Mouse (Mus musculus) spleen, adult 2 months (tissue): ENCODE results near the gene Dnajc24. TPM values are rescaled to one million over a fixed set of nuclear protein-coding genes. Genes with fewer than 3 reads are reported as not detected.

Experiments
- DNase-seq, 2 experiments: peaks; one replicate each; pipeline versions ENCODE4 v3.0.0 to v3.0.0-alpha.2; 2012 to 2021; ENCODE audit warnings: low spot score in 2 of 2, low read depth in 1 of 2
- H3K27ac ChIP-seq: fragments of 200-500 bp; 2 replicates; pipeline ENCODE4 v1.5.1; 2012; ENCODE audit warnings: low read length, inconsistent platforms; ENCODE audit not compliant: insufficient read depth
- H3K27me3 ChIP-seq: fragments of 200-500 bp; 2 replicates; pipeline ENCODE4 v1.6.1; 2012; ENCODE audit warnings: mild to moderate bottlenecking, moderate library complexity, low read length, inconsistent platforms; ENCODE audit not compliant: control insufficient read depth, insufficient read depth
- H3K36me3 ChIP-seq: fragments of 200-500 bp; 2 replicates; pipeline ENCODE4 v1.6.1; 2012; ENCODE audit warnings: mild to moderate bottlenecking, low read length, inconsistent platforms; ENCODE audit not compliant: control insufficient read depth, insufficient read depth
- H3K4me1 ChIP-seq: fragments of 200-500 bp; 2 replicates; pipeline ENCODE4 v1.6.1; 2011; ENCODE audit warnings: inconsistent platforms; ENCODE audit not compliant: control insufficient read depth, insufficient read depth, insufficient read length
- H3K4me3 ChIP-seq: fragments of 200-500 bp; 2 replicates; pipeline ENCODE4 v1.5.1; 2011; ENCODE audit warnings: mild to moderate bottlenecking, inconsistent platforms; ENCODE audit not compliant: insufficient read depth, insufficient read length; ENCODE audit errors: extremely low read depth
- CTCF ChIP-seq: fragments of 200-500 bp; IDR thresholded peaks from 2 replicates; pipeline ENCODE4 v1.5.1; 2011; ENCODE audit warnings: mild to moderate bottlenecking, inconsistent platforms; ENCODE audit not compliant: insufficient read depth, insufficient read length, insufficient replicate concordance; ENCODE audit errors: extremely low read depth
- POLR2A ChIP-seq: fragments of 200-500 bp; IDR thresholded peaks from 2 replicates; pipeline ENCODE4 v1.6.1; 2011; ENCODE audit warnings: low read depth, low read length, inconsistent platforms
- WGBS: fragments of 180-500 bp; shearing (Covaris S2); methylation state at CpG from one replicate; pipeline ENCODE4 v1.1.7; 2018; 5-methylcytosine and 5-hydroxymethylcytosine counted together
- polyA plus RNA-seq: library from polyadenylated mRNA; depleted of rRNA; stranded (reverse); fragments of >200 nt; gene quantifications from 2 replicates; pipeline ENCODE4 v1.2.3, GENCODE M21; 2012

Gene Dnajc24
- polyA plus RNA-seq, 1 experiment, result 7.2 TPM

DNA sequence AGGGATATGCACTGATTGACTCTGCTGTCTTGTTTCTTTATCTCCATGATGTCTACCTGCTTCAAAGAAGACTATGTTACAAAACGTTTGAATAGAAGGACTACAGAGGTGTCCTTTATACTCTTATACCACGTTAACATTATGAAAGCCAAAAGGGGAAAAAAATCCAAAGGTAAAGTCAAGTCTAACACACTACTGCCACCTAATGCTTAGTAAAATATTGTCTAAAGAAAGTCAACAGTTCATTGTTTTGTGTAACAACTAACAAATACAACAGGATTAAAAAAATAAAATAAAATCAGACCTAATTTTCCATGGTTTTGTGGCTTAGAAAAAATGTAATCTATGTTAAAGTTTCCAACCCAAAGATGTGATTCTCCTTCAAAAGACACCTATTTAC is 15.3 kb downstream of the Dnajc24 start:
- Histone ChIP-seq H3K36me3 (no peaks in the 10 kb centered on the region), H3K4me3 (no peak overlapping the region), H3K4me1 (no peaks in the 10 kb centered on the region), H3K27ac (no peak overlapping the region), H3K27me3 (no peaks in the 10 kb centered on the region)
- no peak for DNase-seq
- 49% methylated on average over 2 of the region's 2 CpGs for WGBS
- no peak for TF ChIP-seq CTCF

DNA sequence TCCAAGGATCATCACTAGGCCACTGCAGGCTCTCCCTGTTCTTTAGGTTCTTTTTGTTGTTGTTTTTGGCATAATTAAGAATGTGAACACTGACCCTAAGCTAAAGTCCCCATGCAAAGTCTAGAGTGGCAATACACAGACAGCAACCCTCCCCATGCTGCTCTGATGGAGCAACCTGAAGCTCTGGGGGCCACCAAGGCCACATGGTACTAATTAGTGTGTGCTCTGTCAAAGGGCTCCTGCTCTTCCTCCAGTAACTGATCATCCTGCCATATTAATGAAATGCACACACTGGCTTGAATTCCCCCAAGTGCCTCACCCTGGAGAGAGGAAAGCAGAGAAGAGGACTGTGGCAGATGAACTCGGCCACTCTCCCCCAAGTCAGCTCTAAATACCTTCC is 16.2 kb downstream of the Dnajc24 start:
- Histone ChIP-seq H3K4me1 (no peaks in the 10 kb centered on the region), H3K27ac (no peak overlapping the region), H3K36me3 (no peaks in the 10 kb centered on the region), H3K27me3 (no peaks in the 10 kb centered on the region), H3K4me3 (no peak overlapping the region)
- TF ChIP-seq CTCF, result no peak
- no peak for TF ChIP-seq POLR2A
- no peak for DNase-seq
- 91% methylated on average over 1 of the region's 1 CpGs for WGBS

DNA sequence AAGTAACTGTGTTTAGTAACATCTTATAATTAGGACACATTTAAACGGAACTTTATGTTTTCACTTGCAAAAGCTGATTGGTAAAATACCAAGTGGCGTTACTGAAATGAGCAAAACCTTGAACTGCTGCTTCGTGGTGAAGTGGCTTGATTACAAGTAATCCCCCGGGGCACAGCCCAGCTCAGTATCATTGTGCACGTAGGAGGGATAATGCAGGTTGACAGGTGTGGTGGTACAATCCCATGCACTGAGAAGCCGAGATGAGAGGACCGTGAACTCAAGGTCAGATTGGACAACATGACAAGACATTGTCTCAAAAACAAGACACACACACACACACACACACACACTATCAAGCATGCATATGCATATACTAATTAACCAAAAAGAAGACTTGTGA is 18.1 kb downstream of the Dnajc24 start:
- DNase-seq, result no peak
- TF ChIP-seq CTCF (no peak), POLR2A (no peak)
- no peak overlapping the region for H3K4me3 ChIP-seq
- H3K27me3 ChIP-seq, result no peaks in the 10 kb centered on the region
- 89% methylated on average over 7 of the region's 7 CpGs for WGBS
- no peaks in the 10 kb centered on the region for H3K36me3 ChIP-seq
- H3K4me1 ChIP-seq, result no peaks in the 10 kb centered on the region
- H3K27ac ChIP-seq, result no peak overlapping the region

DNA sequence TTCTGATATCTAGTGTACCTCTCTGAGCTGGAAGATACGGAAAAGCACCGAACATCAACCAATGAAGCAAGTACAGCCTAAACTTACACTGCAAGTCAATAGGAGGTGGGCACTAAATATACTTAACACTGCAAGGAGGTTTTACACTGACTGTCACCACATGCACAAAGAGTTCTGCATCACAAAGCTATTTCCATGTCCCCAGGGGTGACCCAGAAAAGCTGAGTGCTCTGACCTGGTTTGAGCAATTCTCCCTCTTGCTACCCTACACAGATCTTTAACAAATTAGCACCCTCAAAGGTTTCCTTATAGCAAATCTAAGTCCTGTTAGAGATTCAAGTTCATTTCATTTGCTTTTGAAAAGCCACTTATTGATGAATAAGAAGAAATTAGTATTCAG is 25.3 kb downstream of the Dnajc24 start:
- no peak for DNase-seq
- H3K36me3 ChIP-seq, result no peaks in the 10 kb centered on the region
- no peak overlapping the region for H3K4me3 ChIP-seq
- TF ChIP-seq POLR2A, result no peak
- TF ChIP-seq CTCF, result no peak
- WGBS, result 97% methylated on average over 2 of the region's 2 CpGs
- H3K27me3 ChIP-seq, result no peaks in the 10 kb centered on the region
- no peak overlapping the region for H3K27ac ChIP-seq
- no peaks in the 10 kb centered on the region for H3K4me1 ChIP-seq

DNA sequence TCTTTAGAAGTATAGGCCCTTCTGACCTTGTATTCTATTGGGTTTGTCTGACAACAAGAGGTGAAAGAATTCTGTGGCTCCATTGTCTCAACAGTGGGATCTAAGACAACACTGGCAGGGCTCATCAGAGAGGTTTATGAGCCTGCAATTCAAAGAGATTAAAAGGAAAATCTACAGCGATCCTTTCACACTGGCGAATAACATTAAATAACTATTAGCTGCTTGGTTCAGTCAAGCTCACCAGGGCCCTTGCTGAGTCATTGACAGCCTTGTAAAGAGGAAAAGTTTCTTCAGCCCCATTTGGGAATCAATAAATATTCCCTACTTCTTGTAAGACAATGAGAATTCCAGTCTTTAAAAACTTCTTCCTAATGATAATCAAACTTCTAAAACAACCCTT is 29.4 kb downstream of the Dnajc24 start:
- no peak overlapping the region for H3K4me3 ChIP-seq
- H3K36me3 ChIP-seq, result no peaks in the 10 kb centered on the region
- no peak overlapping the region for H3K27ac ChIP-seq
- H3K27me3 ChIP-seq, result no peaks in the 10 kb centered on the region
- TF ChIP-seq CTCF (no peak), POLR2A (no peak)
- no peak for DNase-seq
- 84% methylated on average over 2 of the region's 2 CpGs for WGBS
- H3K4me1 ChIP-seq, result no peaks in the 10 kb centered on the region

DNA sequence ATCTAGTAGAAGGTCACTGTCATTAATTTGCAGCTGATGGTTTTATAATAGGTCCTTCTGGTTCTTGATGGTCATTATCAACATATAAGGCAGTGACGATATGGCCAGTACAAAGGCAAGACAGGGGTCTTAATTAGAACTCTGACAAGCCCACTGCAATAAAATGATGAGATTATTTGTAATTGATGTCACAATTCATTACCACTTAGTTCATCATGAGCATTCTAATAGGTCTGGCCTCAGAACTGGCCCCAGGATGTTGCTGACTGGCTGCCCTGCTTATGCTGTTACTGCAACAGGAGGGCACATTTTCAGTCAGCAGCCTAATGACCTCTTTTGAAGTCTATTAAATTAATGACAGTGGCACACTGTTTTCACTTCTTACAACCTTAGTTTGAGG is 39.9 kb downstream of the Dnajc24 start:
- 98% methylated on average over 1 of the region's 1 CpGs for WGBS
- Histone ChIP-seq H3K4me3 (no peak overlapping the region), H3K27me3 (no peaks in the 10 kb centered on the region), H3K27ac (no peak overlapping the region), H3K4me1 (no peaks in the 10 kb centered on the region), H3K36me3 (peaks cover 7% of the 10 kb centered on the region)
- TF ChIP-seq POLR2A (no peak), CTCF (no peak)
- no peak for DNase-seq

DNA sequence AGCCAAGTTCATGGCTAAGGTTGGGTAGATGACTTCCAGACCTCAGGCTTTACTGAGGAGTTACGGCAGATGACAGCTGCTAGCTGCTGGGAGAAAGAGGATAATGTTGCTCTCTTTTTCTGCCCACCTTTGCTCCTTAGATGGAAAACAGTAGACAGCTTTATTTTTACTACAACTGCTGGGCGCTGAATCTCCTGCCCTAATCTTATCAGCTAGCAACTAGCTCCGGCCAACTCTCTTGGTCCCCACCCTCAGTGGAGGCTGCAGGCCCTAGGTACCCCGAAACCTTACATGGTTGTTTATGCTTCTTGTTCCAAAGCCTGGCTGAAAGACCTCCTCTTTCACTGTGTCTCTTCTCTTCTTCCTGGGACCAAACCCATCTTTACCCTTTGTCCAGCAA is 49.5 kb downstream of the Dnajc24 start:
- Histone ChIP-seq H3K36me3 (no peaks in the 10 kb centered on the region), H3K4me1 (no peaks in the 10 kb centered on the region), H3K27me3 (no peaks in the 10 kb centered on the region), H3K27ac (no peak overlapping the region), H3K4me3 (no peak overlapping the region)
- no peak for TF ChIP-seq CTCF
- TF ChIP-seq POLR2A, result no peak
- no peak for DNase-seq
- 91% methylated on average over 4 of the region's 4 CpGs for WGBS
